Mouse (Mus musculus) G1E (cell line): Measurements from ENCODE around the gene Gdpd2. TPM values are rescaled to one million over a fixed set of nuclear protein-coding genes. Genes with fewer than 3 reads are reported as not detected.

ENCODE experiments used
- ATAC-seq: 2 replicates; pipeline ENCODE4 v1.8.0; 2016; ENCODE audit warnings: mild to moderate bottlenecking; ENCODE audit not compliant: insufficient number of reproducible peaks, poor library complexity, low FRiP score, severe bottlenecking; ENCODE audit errors: extremely low read depth
- DNase-seq: peaks from one replicate; pipeline ENCODE4 v3.0.0; 2012; ENCODE audit warnings: low spot score
- H3K27me3 ChIP-seq: 2 replicates; pipeline ENCODE4 v1.6.1; 2012; ENCODE audit warnings: mild to moderate bottlenecking, low read length, inconsistent platforms; ENCODE audit not compliant: insufficient read depth
- H3K36me3 ChIP-seq: replicated peaks from 2 replicates; pipeline ENCODE3; 2012; ENCODE audit warnings: mild to moderate bottlenecking, inconsistent platforms
- H3K4me1 ChIP-seq: 2 replicates; pipeline ENCODE4 v1.6.1; 2012; ENCODE audit warnings: low read depth, low read length, inconsistent platforms, mixed read lengths; ENCODE audit not compliant: insufficient read depth
- H3K4me3 ChIP-seq: 2 replicates; pipeline ENCODE4 v1.5.1; 2012; ENCODE audit warnings: low read depth, mild to moderate bottlenecking, inconsistent platforms, low read length, moderate library complexity, mixed read lengths
- H3K9me3 ChIP-seq: replicated peaks from 2 replicates; pipeline ENCODE4 v1.6.1; 2012; ENCODE audit warnings: inconsistent platforms
- CTCF ChIP-seq: IDR thresholded peaks from 2 replicates; pipeline ENCODE4 v1.5.1; 2012; ENCODE audit warnings: low read depth, low read length, inconsistent platforms, mixed read lengths
- GATA1 ChIP-seq: IDR thresholded peaks from 2 replicates; pipeline ENCODE4 v1.6.1; 2012; ENCODE audit warnings: borderline replicate concordance, low read length, inconsistent platforms, mixed read lengths
- GATA2 ChIP-seq: IDR thresholded peaks from 2 replicates; pipeline ENCODE4 v1.6.1; 2012; ENCODE audit warnings: low read depth, low read length, inconsistent platforms, borderline replicate concordance
- POLR2AphosphoS5 ChIP-seq: IDR thresholded peaks from 2 replicates; pipeline ENCODE4 v1.6.1; 2012; ENCODE audit warnings: low read depth, low read length, inconsistent platforms; ENCODE audit not compliant: insufficient replicate concordance
- TAL1 ChIP-seq: conservative IDR thresholded peaks from 2 replicates; pipeline ENCODE4 v1.6.1; 2012; ENCODE audit warnings: low read depth, low read length, inconsistent platforms, mixed read lengths
- polyA plus RNA-seq: library from polyadenylated mRNA; stranded (reverse); fragments of >175 nt; gene quantifications from 2 replicates; pipeline ENCODE4 v1.2.3, GENCODE M21; 2012
- total RNA-seq, 2 experiments: library from RNA; stranded (forward) in 1 of 2; stranded (reverse) in 1 of 2; fragments of 200-1000 nt in 1 of 2; fragments of >200 nt in 1 of 2; fragmentation: Nextera tagmentation in 1 of 2; gene quantifications; 2 replicates each; pipeline ENCODE4 v1.2.3; 2014 to 2017

Gdpd2 gene
- total RNA-seq (2014; fragmentation: Nextera tagmentation), result not detected in 2 replicates
- 0.16 TPM in 1 of 2 replicates, not detected in the other for total RNA-seq (2017)
- not detected in 2 replicates for polyA plus RNA-seq

DNA sequence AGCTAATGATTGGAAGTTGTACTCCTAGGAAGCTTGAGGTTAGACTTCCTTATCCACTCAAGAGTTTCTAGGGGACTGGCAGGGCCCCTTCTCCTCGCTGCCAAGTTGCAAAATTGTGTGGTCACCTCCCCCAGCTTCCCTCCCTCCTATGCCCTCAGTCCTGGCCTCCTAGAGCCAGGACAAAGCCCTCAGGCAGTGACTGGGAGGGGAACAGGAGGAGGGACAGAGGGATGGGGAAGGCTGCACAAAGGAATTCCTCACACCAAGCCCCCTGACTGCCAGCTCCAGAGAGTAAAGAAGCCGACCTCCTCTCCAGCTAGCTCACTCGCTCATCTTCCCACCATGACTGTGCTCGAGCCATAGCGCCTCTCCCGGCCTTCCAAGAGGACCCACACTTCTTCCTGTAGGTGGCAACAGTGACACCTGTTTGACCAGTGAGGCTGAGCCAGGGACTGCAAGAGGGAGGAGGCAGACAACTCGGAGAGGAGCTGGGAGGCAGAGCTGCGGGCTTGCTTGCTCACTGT is at the start of gene Gdpd2:
TSS of gene Gdpd2 (plus strand) at position 209 of the 524 bp plus-strand sequence.
- no peaks in the 10 kb centered on the region for H3K9me3 ChIP-seq
- H3K27me3 ChIP-seq, result peaks cover 11% of the 10 kb centered on the region; the same call in 1 of the 2 replicates
- H3K4me1 ChIP-seq, result no peaks in the 10 kb centered on the region; the same call in 1 of the 2 replicates
- no peak for DNase-seq
- H3K4me3 ChIP-seq, result no peak within 1 kb of the TSS
- ATAC-seq, result no peak
- H3K36me3 ChIP-seq, result peaks cover 31% of the 10 kb centered on the region
- TF ChIP-seq POLR2AphosphoS5, result no peak
- no peak for TF ChIP-seq GATA2

DNA sequence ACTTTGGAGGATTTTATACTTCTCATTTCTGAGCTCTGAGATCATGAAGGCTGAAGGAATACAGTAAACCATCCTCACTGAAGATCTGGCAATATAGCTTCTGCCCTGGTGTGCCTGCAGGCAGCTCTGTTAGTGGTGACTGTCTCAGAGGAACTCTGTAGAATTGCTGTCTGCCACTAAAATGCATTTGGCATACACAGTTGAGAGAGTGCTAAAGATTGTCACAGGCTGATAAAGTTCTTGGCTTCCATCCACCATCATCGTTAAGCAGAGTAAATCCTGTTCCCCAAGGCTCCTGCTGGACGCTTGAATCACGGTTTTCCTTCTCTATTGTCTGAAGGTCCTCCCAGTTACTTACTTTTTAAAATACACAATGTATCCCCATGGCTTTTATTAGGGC is 43.1 kb upstream of the Gdpd2 start:
- H3K36me3 ChIP-seq, result peaks cover 53% of the 10 kb centered on the region
- H3K9me3 ChIP-seq, result no peaks in the 10 kb centered on the region
- no peak for TF ChIP-seq GATA2
- no peak for TF ChIP-seq GATA1
- TF ChIP-seq TAL1, result no peak
- TF ChIP-seq POLR2AphosphoS5, result no peak
- no peak for TF ChIP-seq CTCF
- H3K27me3 ChIP-seq, result no peaks in the 10 kb centered on the region
- no peak overlapping the region for H3K4me3 ChIP-seq
- ATAC-seq, result no peak
- no peak for DNase-seq
- no peaks in the 10 kb centered on the region for H3K4me1 ChIP-seq

DNA sequence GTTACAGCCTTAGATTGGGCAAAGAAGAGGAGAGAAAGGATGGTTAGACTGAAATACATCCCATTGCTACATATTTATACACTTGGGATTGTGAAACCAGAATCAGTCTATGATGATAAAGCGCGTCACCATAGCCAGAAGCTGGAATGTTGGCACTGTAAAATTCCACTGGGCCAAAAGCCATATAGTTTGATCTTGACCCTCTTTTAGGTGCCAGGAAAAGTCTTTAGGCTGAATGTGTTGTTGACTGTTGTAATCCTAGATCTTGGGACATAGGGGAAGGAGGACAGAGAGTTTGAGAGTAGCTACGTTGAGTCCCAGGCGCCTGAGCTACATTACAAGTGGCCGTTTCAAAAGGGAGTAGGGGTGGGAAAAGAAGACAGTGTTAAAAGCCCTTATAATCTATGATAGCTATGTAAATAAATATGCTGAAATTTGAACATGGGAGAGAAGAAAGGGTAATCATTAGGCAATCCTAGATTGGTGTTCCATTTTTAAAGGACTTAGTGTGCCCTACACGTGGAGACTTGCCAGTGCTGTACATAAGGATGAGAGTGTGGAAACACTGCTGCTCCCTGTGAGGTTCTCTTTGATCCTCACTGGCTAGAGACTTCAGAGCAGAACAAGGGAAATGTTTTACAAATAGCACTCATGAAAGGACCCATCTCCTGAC is 42.2 kb upstream of the Gdpd2 start:
- H3K27me3 ChIP-seq, result no peaks in the 10 kb centered on the region
- peaks cover 59% of the 10 kb centered on the region for H3K36me3 ChIP-seq
- H3K4me1 ChIP-seq, result no peaks in the 10 kb centered on the region
- H3K9me3 ChIP-seq, result no peaks in the 10 kb centered on the region
- DNase-seq (no peak), ATAC-seq (no peak)
- TF ChIP-seq GATA1 (no peak), CTCF (no peak), TAL1 (no peak), POLR2AphosphoS5 (no peak), GATA2 (no peak)
- no peak overlapping the region for H3K4me3 ChIP-seq

DNA sequence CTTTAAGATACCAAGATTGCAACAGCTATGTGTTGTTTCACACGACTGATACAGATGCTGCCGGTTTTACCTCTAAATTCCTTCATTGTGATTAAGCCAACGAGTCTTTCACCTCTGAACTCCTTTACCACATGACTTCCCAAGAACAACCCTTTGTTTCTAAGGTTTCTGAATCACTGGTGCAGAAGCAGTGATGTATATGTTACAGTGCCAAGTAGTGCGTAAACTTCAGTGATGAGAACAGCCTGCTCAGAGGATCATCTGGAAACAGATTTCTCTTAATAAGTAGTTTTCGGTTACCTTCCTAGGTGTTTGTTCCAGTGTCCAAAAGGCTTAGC is 41.7 kb upstream of the Gdpd2 start:
- ATAC-seq, result no peak
- no peaks in the 10 kb centered on the region for H3K9me3 ChIP-seq
- DNase-seq, result no peak
- H3K4me3 ChIP-seq, result no peak overlapping the region
- H3K27me3 ChIP-seq, result no peaks in the 10 kb centered on the region
- no peaks in the 10 kb centered on the region for H3K4me1 ChIP-seq
- H3K36me3 ChIP-seq, result peaks cover 63% of the 10 kb centered on the region
- TF ChIP-seq CTCF (no peak), TAL1 (no peak), POLR2AphosphoS5 (no peak), GATA1 (no peak), GATA2 (no peak)

DNA sequence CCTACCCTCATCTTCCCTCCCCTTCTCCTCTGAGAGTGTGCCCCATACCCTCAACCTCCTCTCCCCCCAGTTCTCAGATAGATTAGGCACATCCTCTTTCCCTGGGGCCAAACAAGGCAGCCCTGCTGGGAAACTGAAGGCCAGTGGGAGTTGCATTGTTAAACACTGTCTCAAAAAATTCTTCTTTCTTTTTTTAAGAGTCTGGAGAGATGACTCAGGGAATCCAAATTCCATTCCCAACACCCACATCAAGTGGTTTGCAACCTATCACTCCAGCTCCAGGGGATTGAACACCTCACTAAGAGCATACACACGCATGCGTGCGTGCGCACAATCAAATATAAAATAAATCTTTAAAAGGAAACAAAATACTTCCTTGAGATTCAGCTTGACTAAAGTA is 32.9 kb upstream of the Gdpd2 start:
- DNase-seq, result no peak
- no peak overlapping the region for H3K4me3 ChIP-seq
- no peaks in the 10 kb centered on the region for H3K27me3 ChIP-seq
- H3K36me3 ChIP-seq, result peaks cover 53% of the 10 kb centered on the region
- no peak for ATAC-seq
- no peak for TF ChIP-seq TAL1
- no peak for TF ChIP-seq POLR2AphosphoS5
- no peak for TF ChIP-seq GATA1
- no peak for TF ChIP-seq CTCF
- no peak for TF ChIP-seq GATA2
- H3K9me3 ChIP-seq, result no peaks in the 10 kb centered on the region
- no peaks in the 10 kb centered on the region for H3K4me1 ChIP-seq

DNA sequence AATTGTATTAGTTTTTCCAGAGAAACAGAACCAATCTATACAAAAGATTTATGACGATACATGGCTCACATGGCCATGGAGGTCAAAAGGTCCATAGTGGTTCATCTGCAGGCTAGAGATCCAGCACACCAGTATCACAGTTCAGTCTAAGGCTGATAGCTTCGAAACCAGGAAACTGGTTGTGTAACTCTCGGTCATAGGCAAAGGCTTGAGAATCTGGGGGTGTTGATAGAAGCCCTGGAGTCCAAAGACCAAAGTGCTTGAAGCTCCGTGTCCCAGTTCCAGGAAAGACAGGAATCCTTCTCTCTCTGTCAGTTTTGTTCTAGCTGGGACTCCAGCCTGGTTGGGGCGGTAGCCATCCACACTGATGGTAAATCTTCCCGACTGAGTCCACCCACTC is 21.6 kb upstream of the Gdpd2 start:
- Histone ChIP-seq H3K27me3 (no peaks in the 10 kb centered on the region), H3K36me3 (peaks cover 64% of the 10 kb centered on the region), H3K4me1 (no peaks in the 10 kb centered on the region), H3K4me3 (no peak overlapping the region), H3K9me3 (no peaks in the 10 kb centered on the region)
- no peak for ATAC-seq
- no peak for TF ChIP-seq TAL1
- no peak for TF ChIP-seq CTCF
- TF ChIP-seq POLR2AphosphoS5, result no peak
- TF ChIP-seq GATA2, result no peak
- TF ChIP-seq GATA1, result no peak
- DNase-seq, result no peak

DNA sequence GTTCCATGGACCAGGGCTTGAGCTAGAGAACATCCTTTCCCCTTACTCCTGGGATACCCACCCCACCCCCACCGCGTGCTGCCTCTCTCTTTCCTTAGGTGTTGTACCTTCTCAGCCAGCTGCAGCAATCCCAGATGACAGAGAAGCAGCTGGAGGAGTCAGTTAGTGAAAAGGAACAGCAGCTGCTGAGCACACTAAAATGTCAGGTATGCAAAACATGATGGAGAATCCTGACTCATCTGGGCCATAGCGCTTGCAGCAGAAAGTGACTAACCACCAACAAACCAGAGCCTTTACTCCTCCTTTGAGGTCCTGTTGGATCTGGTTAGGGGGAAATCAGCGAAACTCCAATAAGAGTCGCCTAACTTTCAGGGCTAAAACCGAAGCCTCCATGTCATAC is 13.5 kb upstream of the Gdpd2 start:
- Histone ChIP-seq H3K36me3 (peaks cover 87% of the 10 kb centered on the region), H3K4me1 (no peaks in the 10 kb centered on the region), H3K27me3 (no peaks in the 10 kb centered on the region), H3K9me3 (no peaks in the 10 kb centered on the region), H3K4me3 (no peak overlapping the region)
- no peak for TF ChIP-seq POLR2AphosphoS5
- DNase-seq (no peak), ATAC-seq (no peak)
